Mouse (Mus musculus): Measurements from ENCODE around the gene Pcbp3.

- TF ChIP-seq GATA1 (IDR thresholded peaks at IDR 0.05; ENCODE audit: low read length) (no peak), TAL1 (IDR thresholded peaks at IDR 0.05; ENCODE audit: low read length) (no peak)
Observed at GRCm38 (mm10) chr10:76918086-76918485, 43.6 kb downstream of the Pcbp3 start.

Measured in erythroblast, embryonic 14.5 days (primary cell).